Mouse (Mus musculus) liver, adult 2 months (tissue): Measurements from ENCODE around the gene Dnajc14. TPM values are rescaled to one million over a fixed set of nuclear protein-coding genes. Genes with fewer than 3 reads are reported as not detected.
A peak's percentile ranks its signal among the peaks of the same experiment; 100 is the strongest.

Source experiments
- DNase-seq: peaks from one replicate; pipeline ENCODE4 v3.0.0-alpha.2; 2011; ENCODE audit warnings: low read depth, low spot score; ENCODE audit errors: extremely low read depth
- H3K27ac ChIP-seq: fragments of 200-500 bp; replicated peaks from 2 replicates; pipeline ENCODE4 v1.5.1; 2012; ENCODE audit warnings: low read depth, mild to moderate bottlenecking, control low read depth, inconsistent platforms, low read length; ENCODE audit not compliant: insufficient read depth
- H3K27me3 ChIP-seq: fragments of 200-500 bp; 2 replicates; pipeline ENCODE4 v1.6.1; 2012; ENCODE audit warnings: mild to moderate bottlenecking, moderate library complexity, low read length, inconsistent platforms; ENCODE audit not compliant: control insufficient read depth, insufficient read depth
- H3K36me3 ChIP-seq: fragments of 200-500 bp; 2 replicates; pipeline ENCODE4 v1.6.1; 2012; ENCODE audit warnings: low read length, inconsistent platforms; ENCODE audit not compliant: control insufficient read depth, insufficient read depth
- H3K4me1 ChIP-seq: fragments of 200-500 bp; 2 replicates; pipeline ENCODE4 v1.6.1; 2011; ENCODE audit warnings: low read length; ENCODE audit not compliant: control insufficient read depth, insufficient read depth
- H3K4me3 ChIP-seq: fragments of 200-500 bp; 2 replicates; pipeline ENCODE4 v1.5.1; 2011; ENCODE audit warnings: low read depth, mild to moderate bottlenecking, control low read depth, low read length, moderate library complexity; ENCODE audit not compliant: insufficient read depth
- H3K79me2 ChIP-seq: fragments of 200-500 bp; 2 replicates; pipeline ENCODE4 v1.6.1; 2012; ENCODE audit warnings: inconsistent platforms, mild to moderate bottlenecking, low read length, moderate library complexity; ENCODE audit not compliant: control insufficient read depth, insufficient read depth
- H3K9ac ChIP-seq: fragments of 200-500 bp; 2 replicates; pipeline ENCODE4 v1.6.1; 2012; ENCODE audit warnings: low read depth, mild to moderate bottlenecking, control low read depth, inconsistent platforms, low read length
- CTCF ChIP-seq: fragments of 200-500 bp; IDR thresholded peaks from 2 replicates; pipeline ENCODE4 v1.5.1; 2011; ENCODE audit warnings: low read depth, low read length, control low read depth
- POLR2A ChIP-seq: fragments of 200-500 bp; IDR thresholded peaks from 2 replicates; pipeline ENCODE4 v1.6.1; 2011; ENCODE audit warnings: low read length, control low read depth; ENCODE audit not compliant: insufficient read depth; ENCODE audit errors: extremely low read depth
- WGBS: fragments of 180-500 bp; shearing (Covaris S2); methylation state at CpG from one replicate; pipeline ENCODE4 v1.1.7; 2018; 5-methylcytosine and 5-hydroxymethylcytosine counted together
- polyA plus RNA-seq: library from polyadenylated mRNA; depleted of rRNA; stranded (reverse); fragments of >200 nt; gene quantifications from 2 replicates; pipeline ENCODE4 v1.2.3, GENCODE M21; 2012; rRNA removed
- total RNA-seq: library from RNA; depleted of rRNA; stranded (reverse); fragments of >200 nt; gene quantifications from 2 replicates; pipeline ENCODE4 v1.2.3, GENCODE M21; 2014; rRNA removed

Dnajc14 gene
- total and polyA plus RNA-seq, 2 experiments: 9.2 to 23.5 TPM

DNA sequence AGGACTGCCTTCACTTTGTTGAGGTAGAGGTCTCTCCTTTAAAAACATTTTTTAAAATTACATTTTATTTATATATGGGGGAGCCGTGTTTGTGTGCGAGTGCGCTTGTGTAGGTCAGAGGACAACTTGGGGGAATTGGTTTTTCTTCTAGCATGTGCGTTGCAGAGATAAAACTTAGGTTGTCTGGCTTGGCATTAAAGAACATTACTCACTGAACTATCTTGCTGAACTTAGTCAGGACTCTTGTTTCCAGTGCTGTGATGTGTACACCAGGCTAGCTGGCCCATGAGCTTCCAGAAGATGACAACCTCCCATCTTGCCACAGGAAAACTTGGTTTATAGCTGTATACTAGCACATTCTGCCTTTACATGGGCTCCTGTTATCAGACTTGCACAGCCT lies 42.8 kb downstream of the Dnajc14 start:
- H3K9ac ChIP-seq: no peak overlapping the region
- H3K79me2 ChIP-seq: no peaks in the 10 kb centered on the region; the same call in 1 of the 2 replicates
- peaks cover 57% of the 10 kb centered on the region for H3K36me3 ChIP-seq
- no peaks in the 10 kb centered on the region for H3K4me1 ChIP-seq
- WGBS: 98% methylated on average over 4 of the region's 4 CpGs
- H3K27ac ChIP-seq: no peak overlapping the region
- H3K27me3 ChIP-seq: no peaks in the 10 kb centered on the region
- DNase-seq: no peak
- no peak overlapping the region for H3K4me3 ChIP-seq
- no peak for TF ChIP-seq POLR2A
- no peak for TF ChIP-seq CTCF

GRCm38 (mm10) chr10:128848426-128848825 lies 44.6 kb downstream of the Dnajc14 start:
- Histone ChIP-seq H3K36me3 (peaks cover 51% of the 10 kb centered on the region), H3K79me2 (no peaks in the 10 kb centered on the region; the same call in 1 of the 2 replicates), H3K4me1 (no peaks in the 10 kb centered on the region), H3K27me3 (no peaks in the 10 kb centered on the region), H3K27ac (no peak overlapping the region), H3K4me3 (no peak overlapping the region), H3K9ac (no peak overlapping the region)
- DNase-seq: peak; percentile 75
- TF ChIP-seq POLR2A (no peak), CTCF (no peak)
- WGBS: 18% methylated on average over 2 of the region's 2 CpGs

- H3K4me3 ChIP-seq: no peak overlapping the region
- H3K9ac ChIP-seq: no peak overlapping the region
- 45% methylated on average over 3 of the region's 3 CpGs for WGBS
Measured at GRCm38 (mm10) chr10:128850339-128850738, 46.5 kb downstream of the Dnajc14 start.

DNA sequence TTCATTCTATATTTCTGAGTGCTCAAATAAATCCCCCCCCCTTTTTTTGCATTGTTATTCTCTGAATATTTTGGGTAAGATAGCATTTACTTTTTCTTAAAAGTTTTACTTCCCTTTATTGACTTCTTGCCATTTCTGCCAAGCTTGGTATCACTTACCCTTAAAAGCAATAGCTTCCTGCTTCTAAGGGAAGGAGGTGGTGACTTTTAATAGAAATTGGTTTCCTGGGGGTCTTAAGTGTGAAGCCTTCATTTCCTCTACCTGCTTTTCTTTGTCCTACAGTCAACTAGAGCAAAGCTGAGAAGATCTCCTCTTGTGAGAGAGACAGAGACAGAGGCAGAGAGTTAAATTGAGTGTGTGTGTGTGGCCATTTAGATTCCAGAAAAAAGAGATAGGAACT lies 57.3 kb downstream of the Dnajc14 start:
- no peaks in the 10 kb centered on the region; the same call in 1 of the 2 replicates for H3K79me2 ChIP-seq
- H3K27me3 ChIP-seq: no peaks in the 10 kb centered on the region
- no peaks in the 10 kb centered on the region for H3K4me1 ChIP-seq
- TF ChIP-seq CTCF (no peak), POLR2A (no peak)
- no peak for DNase-seq
- no peak overlapping the region for H3K4me3 ChIP-seq
- H3K9ac ChIP-seq: no peak overlapping the region
- peaks cover 46% of the 10 kb centered on the region for H3K36me3 ChIP-seq
- no peak overlapping the region for H3K27ac ChIP-seq

More at GRCm38 (mm10) chr10:128850339-128850738, 46.5 kb downstream of the Dnajc14 start:
- H3K27ac ChIP-seq: no peak overlapping the region
- no peak for TF ChIP-seq POLR2A
- TF ChIP-seq CTCF: no peak
- H3K36me3 ChIP-seq: peaks cover 49% of the 10 kb centered on the region
- H3K79me2 ChIP-seq: no peaks in the 10 kb centered on the region; the same call in 1 of the 2 replicates
- no peaks in the 10 kb centered on the region for H3K27me3 ChIP-seq
- no peak for DNase-seq
- H3K4me1 ChIP-seq: no peaks in the 10 kb centered on the region

DNA sequence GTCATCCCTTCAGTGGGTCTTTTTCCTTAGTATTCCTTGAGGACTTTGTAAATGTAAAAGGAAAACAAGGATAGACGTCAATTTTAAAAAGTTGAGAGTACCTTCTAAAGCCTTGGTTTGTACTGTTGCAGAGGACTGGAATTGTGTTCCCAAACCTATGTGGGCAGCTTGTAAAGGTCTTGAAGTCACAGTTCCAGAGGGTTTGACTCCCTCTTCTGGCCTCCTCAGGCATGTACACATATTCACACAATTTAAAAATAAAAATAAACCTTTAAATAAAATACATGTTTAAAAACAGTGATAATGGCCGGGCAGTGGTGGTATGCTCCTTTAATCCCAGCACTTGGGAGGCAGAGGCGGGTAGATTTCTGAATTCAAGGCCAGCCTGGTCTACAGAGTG lies 62.2 kb downstream of the Dnajc14 start:
- WGBS: 91% methylated on average over 3 of the region's 3 CpGs
- Histone ChIP-seq H3K36me3 (peaks cover 45% of the 10 kb centered on the region), H3K9ac (no peak overlapping the region), H3K4me1 (no peaks in the 10 kb centered on the region), H3K79me2 (no peaks in the 10 kb centered on the region; the same call in 1 of the 2 replicates), H3K4me3 (no peak overlapping the region), H3K27me3 (no peaks in the 10 kb centered on the region), H3K27ac (no peak overlapping the region)
- TF ChIP-seq POLR2A (no peak), CTCF (0 out of 2 replicates have a peak, but pooled peaks have one; percentile 11)
- no peak for DNase-seq

DNA sequence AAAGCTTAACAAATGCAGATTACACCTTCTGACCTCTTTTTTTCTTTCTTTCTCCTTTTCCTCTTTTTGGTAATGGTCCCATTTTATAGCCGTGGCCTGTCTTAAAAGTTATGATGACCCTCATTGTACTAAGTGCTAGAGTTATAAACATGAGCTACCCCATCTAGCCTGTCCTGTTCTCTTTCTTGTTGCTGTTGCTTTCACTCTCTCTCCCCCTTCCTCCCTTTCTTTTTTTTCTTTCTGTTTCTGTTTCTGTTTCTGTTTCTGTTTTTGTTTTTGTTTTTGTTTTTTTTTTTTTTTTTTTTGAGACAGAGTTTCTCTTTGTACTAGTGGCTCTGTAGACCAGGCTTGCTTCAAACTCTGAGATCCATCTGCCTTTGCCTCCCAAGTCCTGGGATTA lies 62.7 kb downstream of the Dnajc14 start:
- TF ChIP-seq CTCF: no peak
- no peak for TF ChIP-seq POLR2A
- Histone ChIP-seq H3K36me3 (peaks cover 45% of the 10 kb centered on the region), H3K27ac (no peak overlapping the region), H3K4me3 (no peak overlapping the region), H3K27me3 (no peaks in the 10 kb centered on the region), H3K9ac (no peak overlapping the region), H3K4me1 (no peaks in the 10 kb centered on the region), H3K79me2 (no peaks in the 10 kb centered on the region; the same call in 1 of the 2 replicates)
- no peak for DNase-seq
- 89% methylated on average over 1 of the region's 1 CpGs for WGBS

Other genes with a start within 250 kb of the Dnajc14 start
- 24.7 and 30.0 TPM in 2 replicates for gene Pa2g4, start 238.1 kb upstream of the Dnajc14 start, total RNA-seq
- 17.6 and 17.8 TPM in 2 replicates for gene Pa2g4, start 238.1 kb upstream of the Dnajc14 start, polyA plus RNA-seq
- 92.9 and 115 TPM in 2 replicates for gene Erbb3, start 214.4 kb upstream of the Dnajc14 start, total RNA-seq
- gene Erbb3, start 214.4 kb upstream of the Dnajc14 start, polyA plus RNA-seq: 37.4 and 37.9 TPM in 2 replicates
- gene Rps26, start 177.3 kb upstream of the Dnajc14 start, total RNA-seq: 234 and 279 TPM in 2 replicates
- 425 and 439 TPM in 2 replicates for gene Rps26, start 177.3 kb upstream of the Dnajc14 start, polyA plus RNA-seq
- gene Ikzf4, start 158.1 kb upstream of the Dnajc14 start, total RNA-seq: 0.09 and 0.13 TPM in 2 replicates
- 0.60 and 0.80 TPM in 2 replicates for gene Ikzf4, start 158.1 kb upstream of the Dnajc14 start, polyA plus RNA-seq
- 135 and 145 TPM in 2 replicates for gene Suox, start 130.0 kb upstream of the Dnajc14 start, total RNA-seq
- 103 and 168 TPM in 2 replicates for gene Suox, start 130.0 kb upstream of the Dnajc14 start, polyA plus RNA-seq
- 68.6 and 74.0 TPM in 2 replicates for gene Rab5b, start 107.8 kb upstream of the Dnajc14 start, total RNA-seq
- gene Rab5b, start 107.8 kb upstream of the Dnajc14 start, polyA plus RNA-seq: 78.8 and 80.5 TPM in 2 replicates
- gene Pmel, start 99.9 kb upstream of the Dnajc14 start, total RNA-seq: 0.09 and 0.40 TPM in 2 replicates
- gene Pmel, start 99.9 kb upstream of the Dnajc14 start, polyA plus RNA-seq: 0.72 and 0.83 TPM in 2 replicates
- gene Cdk2, start 99.0 kb upstream of the Dnajc14 start, total RNA-seq: 4.7 and 7.6 TPM in 2 replicates
- gene Cdk2, start 99.0 kb upstream of the Dnajc14 start, polyA plus RNA-seq: 7.0 and 8.3 TPM in 2 replicates
- gene Dgka, start 59.2 kb upstream of the Dnajc14 start, total RNA-seq: 4.1 and 6.5 TPM in 2 replicates
- gene Dgka, start 59.2 kb upstream of the Dnajc14 start, polyA plus RNA-seq: 7.1 and 7.2 TPM in 2 replicates
- 9.5 and 12.7 TPM in 2 replicates for gene Pym1, start 56.2 kb upstream of the Dnajc14 start, total RNA-seq
- 15.0 and 15.6 TPM in 2 replicates for gene Pym1, start 56.2 kb upstream of the Dnajc14 start, polyA plus RNA-seq
- 74.3 and 79.8 TPM in 2 replicates for gene Mmp19, start 13.2 kb upstream of the Dnajc14 start, total RNA-seq
- 48.4 and 67.5 TPM in 2 replicates for gene Mmp19, start 13.2 kb upstream of the Dnajc14 start, polyA plus RNA-seq
- gene Tmem198b, start 308 bp downstream of the Dnajc14 start, total RNA-seq: 1.3 and 1.6 TPM in 2 replicates
- gene Tmem198b, start 308 bp downstream of the Dnajc14 start, polyA plus RNA-seq: 4.5 and 5.7 TPM in 2 replicates
- 23.1 and 25.8 TPM in 2 replicates for gene Sarnp, start 13.3 kb downstream of the Dnajc14 start, total RNA-seq
- 6.7 and 6.9 TPM in 2 replicates for gene Sarnp, start 13.3 kb downstream of the Dnajc14 start, polyA plus RNA-seq
- 73.2 and 76.7 TPM in 2 replicates for gene Ormdl2, start 17.6 kb downstream of the Dnajc14 start, total RNA-seq
- gene Ormdl2, start 17.6 kb downstream of the Dnajc14 start, polyA plus RNA-seq: 93.2 and 94.6 TPM in 2 replicates
- gene Gdf11, start 87.7 kb downstream of the Dnajc14 start, total RNA-seq: 0.09 and 0.13 TPM in 2 replicates
- 0.04 and 0.05 TPM in 2 replicates for gene Gdf11, start 87.7 kb downstream of the Dnajc14 start, polyA plus RNA-seq
- 4.1 and 5.2 TPM in 2 replicates for gene Cd63, start 96.9 kb downstream of the Dnajc14 start, total RNA-seq
- 2.9 and 4.4 TPM in 2 replicates for gene Cd63, start 96.9 kb downstream of the Dnajc14 start, polyA plus RNA-seq
- gene Rdh5, start 118.8 kb downstream of the Dnajc14 start, total RNA-seq: 30.4 and 33.8 TPM in 2 replicates
- 86.2 and 91.8 TPM in 2 replicates for gene Rdh5, start 118.8 kb downstream of the Dnajc14 start, polyA plus RNA-seq
- gene Bloc1s1, start 120.0 kb downstream of the Dnajc14 start, total RNA-seq: 91.1 and 106 TPM in 2 replicates
- 192 and 226 TPM in 2 replicates for gene Bloc1s1, start 120.0 kb downstream of the Dnajc14 start, polyA plus RNA-seq
- gene Itga7, start 129.8 kb downstream of the Dnajc14 start, total RNA-seq: 4.6 and 4.9 TPM in 2 replicates
- 9.5 and 11.0 TPM in 2 replicates for gene Itga7, start 129.8 kb downstream of the Dnajc14 start, polyA plus RNA-seq
- 639 and 785 TPM in 2 replicates for gene Mettl7b, start 156.9 kb downstream of the Dnajc14 start, total RNA-seq
- 780 and 929 TPM in 2 replicates for gene Mettl7b, start 156.9 kb downstream of the Dnajc14 start, polyA plus RNA-seq
- gene Olfr9, start 185.4 kb downstream of the Dnajc14 start, total RNA-seq: 0.07 TPM in 1 of 2 replicates, not detected in the other
- 0.02 TPM in 1 of 2 replicates, not detected in the other for gene Olfr9, start 185.4 kb downstream of the Dnajc14 start, polyA plus RNA-seq
- not detected in 2 replicates for gene Olfr763, start 206.7 kb downstream of the Dnajc14 start, total RNA-seq
- not detected in 2 replicates for gene Olfr763, start 206.7 kb downstream of the Dnajc14 start, polyA plus RNA-seq
- not detected in 2 replicates for gene Olfr764-ps1, start 235.8 kb downstream of the Dnajc14 start, total RNA-seq
- not detected in 2 replicates for gene Olfr764-ps1, start 235.8 kb downstream of the Dnajc14 start, polyA plus RNA-seq
- not detected in 2 replicates for gene Olfr765, start 245.9 kb downstream of the Dnajc14 start, total RNA-seq
- not detected in 2 replicates for gene Olfr765, start 245.9 kb downstream of the Dnajc14 start, polyA plus RNA-seq